Mouse (Mus musculus) lung, embryonic 14.5 days (tissue): ENCODE data around the gene Smim4. TPM values are rescaled to one million over a fixed set of nuclear protein-coding genes. Genes with fewer than 3 reads are reported as not detected.

Experiments used
- ATAC-seq: fragments of 200-750 bp; cut with Nextera tagmentation; 2 replicates; pipeline ENCODE4 v1.8.0; 2017; ENCODE audit warnings: mild to moderate bottlenecking, moderate TSS enrichment, moderate library complexity; ENCODE audit not compliant: insufficient read depth
- DNase-seq: peaks from one replicate; pipeline ENCODE4 v3.0.0-alpha.2; 2015
- H3K27ac ChIP-seq: fragments of 300-500 bp; sonication (generic); 2 replicates; pipeline ENCODE4 v1.5.1; 2014; ENCODE audit warnings: low read depth, mild to moderate bottlenecking, moderate library complexity
- H3K27me3 ChIP-seq: fragments of 300-500 bp; sonication (generic); 2 replicates; pipeline ENCODE4 v1.6.1; 2014; ENCODE audit warnings: low read length, control low read depth; ENCODE audit not compliant: insufficient read depth
- H3K36me3 ChIP-seq: fragments of 300-500 bp; sonication (generic); 2 replicates; pipeline ENCODE4 v1.6.1; 2014; ENCODE audit warnings: control low read depth; ENCODE audit not compliant: insufficient read depth
- H3K4me1 ChIP-seq: fragments of 300-500 bp; sonication (generic); 2 replicates; pipeline ENCODE4 v1.6.1; 2014; ENCODE audit warnings: antibody characterized with exemption, control low read depth; ENCODE audit not compliant: insufficient read depth
- H3K4me2 ChIP-seq: fragments of 300-500 bp; sonication (generic); 2 replicates; pipeline ENCODE4 v1.6.1; 2014; ENCODE audit warnings: mild to moderate bottlenecking
- H3K4me3 ChIP-seq: fragments of 300-500 bp; sonication (generic); 2 replicates; pipeline ENCODE4 v1.5.1; 2014; ENCODE audit warnings: low read depth, low read length
- H3K9ac ChIP-seq: fragments of 300-500 bp; sonication (generic); 2 replicates; pipeline ENCODE4 v1.6.1; 2014
- H3K9me3 ChIP-seq: fragments of 300-500 bp; sonication (generic); 2 replicates; pipeline ENCODE4 v1.6.1; 2016; ENCODE audit warnings: low read depth, low read length, control low read depth
- CTCF ChIP-seq: IDR thresholded peaks from 2 replicates; pipeline ENCODE4 v1.5.1; 2016; ENCODE audit warnings: antibody characterized with exemption, low read depth
- WGBS: fragments of 180-500 bp; shearing (Covaris S2); extraction: QIAGEN DNeasy Blood & Tissue Kit; methylation state at CpG from one replicate; pipeline ENCODE4 v1.1.7; 2014; 5-methylcytosine and 5-hydroxymethylcytosine counted together
- polyA plus RNA-seq: library from polyadenylated mRNA; unstranded; fragments of >200 nt; fragmentation: Nextera tagmentation; extraction: Ambion mirVana; gene quantifications from 2 replicates; pipeline ENCODE4 v1.2.1, GENCODE M21; 2014

The Smim4 gene
- polyA plus RNA-seq, 1 experiment from 2014 or later: 60.9 TPM

DNA sequence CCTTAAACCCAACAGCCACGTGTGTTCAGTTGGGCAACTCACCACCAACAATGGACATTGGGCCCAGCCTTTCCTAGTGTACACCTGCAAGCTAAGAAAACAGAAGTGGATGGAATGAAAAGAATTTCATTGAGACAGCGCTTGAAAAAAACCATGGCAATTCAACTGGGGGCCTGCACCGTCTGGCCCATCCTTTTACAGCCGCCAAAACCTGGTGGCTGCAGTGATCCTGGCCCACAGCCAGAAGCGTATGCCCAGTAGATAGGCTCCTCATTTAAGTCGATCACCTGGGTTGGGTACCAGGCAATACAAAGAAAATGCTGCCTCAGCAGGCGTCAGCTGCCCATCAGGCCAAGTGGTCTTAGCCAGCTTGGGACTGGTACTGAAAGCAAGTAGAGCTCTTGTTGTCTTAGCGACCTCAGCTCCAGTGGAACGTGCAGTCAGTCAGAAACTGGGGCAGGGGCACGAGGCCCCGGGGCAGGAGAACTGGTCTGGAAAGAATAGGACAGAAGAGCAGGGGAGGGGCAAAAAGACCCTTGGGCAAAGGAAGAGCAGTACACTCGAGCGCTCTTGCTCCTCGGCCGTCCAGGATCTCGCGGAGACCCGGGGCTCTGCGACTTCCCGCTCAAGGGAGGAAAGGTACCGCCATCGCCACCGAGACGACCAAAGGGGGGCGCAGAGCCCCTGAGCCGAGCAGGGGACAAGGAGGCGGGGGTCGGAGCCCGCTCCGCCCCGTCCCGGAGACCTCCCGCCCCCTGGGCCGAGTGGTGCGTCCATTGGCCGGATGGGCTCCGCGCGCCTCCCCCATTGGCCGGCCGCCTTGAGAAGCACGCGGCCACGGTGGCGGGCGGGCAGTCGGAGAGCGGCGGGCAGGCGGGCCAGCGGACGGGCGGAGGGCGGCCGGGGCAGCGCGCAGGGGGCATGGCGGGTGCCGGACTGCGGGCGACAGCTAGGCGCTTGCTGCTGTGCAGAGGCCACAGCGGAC, 1.8 kb upstream of the Smim4 start, which contains the start of gene Nt5dc2:
Gene Nt5dc2, plus strand, starts transcription at position 818 of the 985 bp plus-strand sequence.
- peak within 1 kb of the TSS; percentile 92 for H3K9ac ChIP-seq
- H3K4me1 ChIP-seq: peaks cover 28% of the 10 kb centered on the region
- peak; percentile 81 for ATAC-seq
- peak; percentile 37; the same call in 1 of the 2 replicates for TF ChIP-seq CTCF
- no peaks in the 10 kb centered on the region for H3K27me3 ChIP-seq
- H3K27ac ChIP-seq: peak within 1 kb of the TSS; percentile 95
- peak within 1 kb of the TSS; percentile 97 for H3K4me2 ChIP-seq
- WGBS: 4% methylated on average over 62 of the region's 63 CpGs
- peak; percentile 98 for DNase-seq
- H3K36me3 ChIP-seq: peaks cover 28% of the 10 kb centered on the region
- H3K9me3 ChIP-seq: no peaks in the 10 kb centered on the region
- H3K4me3 ChIP-seq: peak within 1 kb of the TSS; percentile 92

DNA sequence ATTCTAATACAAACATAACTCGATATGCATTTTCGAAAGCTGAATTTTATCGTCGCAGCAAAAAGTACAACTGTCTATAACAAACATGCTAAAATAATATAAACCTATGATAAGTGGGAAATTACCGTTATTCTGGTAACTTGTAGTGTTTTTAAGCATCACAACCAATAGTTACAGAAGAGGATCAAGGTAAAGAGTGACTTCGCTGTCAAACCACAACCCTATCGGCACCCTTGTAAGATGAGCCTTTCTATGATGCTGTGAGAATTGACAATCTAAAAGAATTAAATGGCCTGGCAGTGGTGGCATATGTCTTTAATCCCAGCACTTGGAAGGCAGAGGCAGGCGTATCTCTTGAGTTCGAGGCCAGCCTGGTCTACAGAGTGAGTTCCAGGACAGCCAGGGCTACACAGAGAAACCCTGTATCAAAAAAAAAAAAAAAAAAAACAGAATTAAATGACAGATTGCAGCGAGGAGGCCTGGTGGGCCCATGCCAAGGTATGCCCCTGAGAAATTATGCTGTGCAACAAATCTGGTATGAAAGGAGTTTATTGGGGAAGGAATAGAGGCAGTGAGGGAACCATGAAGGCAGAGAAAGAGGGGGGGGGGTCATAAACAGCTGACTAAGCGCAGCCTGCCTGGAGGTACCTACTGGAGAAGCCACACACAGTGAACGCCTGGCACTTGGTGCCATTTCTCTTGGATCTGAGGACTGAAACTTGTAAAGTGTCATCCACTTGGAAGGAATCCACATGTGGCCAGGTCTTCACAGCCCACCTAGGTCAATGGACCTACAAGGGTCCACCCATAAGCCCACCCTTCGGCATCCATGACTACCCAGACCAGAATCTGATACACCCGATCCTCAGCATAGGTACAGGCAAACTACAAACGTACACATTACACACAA, 825 bp upstream of the Smim4 start:
- Histone ChIP-seq H3K4me3 (peak overlapping the region; percentile 92), H3K4me1 (peaks cover 29% of the 10 kb centered on the region), H3K9me3 (no peaks in the 10 kb centered on the region), H3K27ac (peak overlapping the region; percentile 95), H3K4me2 (peak overlapping the region; percentile 97), H3K36me3 (peaks cover 21% of the 10 kb centered on the region), H3K27me3 (no peaks in the 10 kb centered on the region), H3K9ac (no peak overlapping the region)
- 63% methylated on average over 15 of the region's 15 CpGs for WGBS
- no peak for TF ChIP-seq CTCF
- DNase-seq (no peak), ATAC-seq (no peak)

DNA sequence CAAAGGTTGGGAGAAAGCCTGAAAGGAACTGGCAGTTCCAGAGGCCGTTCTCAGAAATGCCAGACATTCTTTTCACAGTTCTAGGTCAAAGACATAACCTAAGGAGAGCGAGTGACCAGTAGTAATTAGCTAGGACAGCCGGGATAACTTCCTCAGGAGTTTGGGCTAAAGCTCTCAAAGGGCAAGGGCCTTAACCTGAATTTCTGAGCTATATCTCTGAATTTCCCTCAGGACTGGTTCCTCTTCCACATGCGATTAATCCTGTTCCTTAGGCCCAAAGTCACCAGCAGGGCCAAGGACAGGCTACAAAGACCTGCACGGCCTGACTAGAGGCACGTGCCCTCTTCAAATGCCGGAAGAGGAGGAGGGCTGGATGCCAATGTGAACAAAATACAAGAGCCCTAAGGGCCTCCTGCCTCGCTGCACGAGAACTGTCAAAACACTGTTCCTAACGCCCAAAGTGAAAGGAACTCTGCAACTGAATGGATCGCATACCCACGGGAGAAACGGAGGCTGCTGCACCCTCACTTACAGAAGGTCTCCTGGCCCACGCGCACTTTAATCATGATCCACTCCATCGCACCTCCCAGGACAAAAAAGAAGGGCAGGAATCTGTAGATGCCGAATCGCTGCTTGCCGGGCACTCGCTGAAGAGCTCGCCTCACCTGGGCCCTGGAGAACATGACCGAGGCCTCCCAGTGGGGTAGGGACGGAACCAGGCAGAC, 493 bp downstream of the Smim4 start:
- Histone ChIP-seq H3K27ac (peak overlapping the region; percentile 88), H3K9me3 (no peaks in the 10 kb centered on the region), H3K36me3 (peaks cover 15% of the 10 kb centered on the region), H3K4me2 (peak overlapping the region; percentile 64), H3K4me3 (peak overlapping the region; percentile 76), H3K9ac (peak overlapping the region; percentile 84), H3K27me3 (no peaks in the 10 kb centered on the region), H3K4me1 (peaks cover 28% of the 10 kb centered on the region)
- TF ChIP-seq CTCF: no peak
- ATAC-seq: peak; percentile 6; the same call in 1 of the 2 replicates
- WGBS: under 1% methylated on average over 23 of the region's 23 CpGs
- peak; percentile 79 for DNase-seq

DNA sequence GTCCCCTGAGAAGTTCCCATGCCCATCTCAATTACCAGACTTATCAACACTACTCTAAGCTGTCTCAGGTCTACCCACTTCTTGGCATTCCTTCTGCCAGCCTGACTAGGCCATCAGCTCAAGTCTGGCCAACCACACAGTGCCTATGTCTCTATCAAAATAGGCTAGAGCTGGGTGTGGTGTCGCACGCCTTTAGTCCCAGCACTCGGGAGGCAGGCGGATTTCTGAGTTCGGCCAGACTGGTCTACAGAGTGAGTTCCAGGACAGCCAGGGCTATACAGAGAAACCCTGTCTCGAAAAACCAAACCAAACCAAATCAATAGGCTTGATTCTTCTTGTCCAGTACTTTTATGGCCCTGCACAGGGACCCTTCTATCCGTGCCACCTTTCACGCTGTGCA, 1.9 kb downstream of the Smim4 start:
- no peak overlapping the region; the same call in 1 of the 2 replicates for H3K9ac ChIP-seq
- H3K4me3 ChIP-seq: no peak overlapping the region
- peaks cover 14% of the 10 kb centered on the region for H3K4me1 ChIP-seq
- 94% methylated on average over 8 of the region's 8 CpGs for WGBS
- H3K9me3 ChIP-seq: no peaks in the 10 kb centered on the region
- H3K27ac ChIP-seq: no peak overlapping the region
- TF ChIP-seq CTCF: no peak
- no peaks in the 10 kb centered on the region for H3K27me3 ChIP-seq
- H3K36me3 ChIP-seq: peaks cover 26% of the 10 kb centered on the region
- DNase-seq (no peak), ATAC-seq (no peak)
- peak overlapping the region; percentile 52 for H3K4me2 ChIP-seq

DNA sequence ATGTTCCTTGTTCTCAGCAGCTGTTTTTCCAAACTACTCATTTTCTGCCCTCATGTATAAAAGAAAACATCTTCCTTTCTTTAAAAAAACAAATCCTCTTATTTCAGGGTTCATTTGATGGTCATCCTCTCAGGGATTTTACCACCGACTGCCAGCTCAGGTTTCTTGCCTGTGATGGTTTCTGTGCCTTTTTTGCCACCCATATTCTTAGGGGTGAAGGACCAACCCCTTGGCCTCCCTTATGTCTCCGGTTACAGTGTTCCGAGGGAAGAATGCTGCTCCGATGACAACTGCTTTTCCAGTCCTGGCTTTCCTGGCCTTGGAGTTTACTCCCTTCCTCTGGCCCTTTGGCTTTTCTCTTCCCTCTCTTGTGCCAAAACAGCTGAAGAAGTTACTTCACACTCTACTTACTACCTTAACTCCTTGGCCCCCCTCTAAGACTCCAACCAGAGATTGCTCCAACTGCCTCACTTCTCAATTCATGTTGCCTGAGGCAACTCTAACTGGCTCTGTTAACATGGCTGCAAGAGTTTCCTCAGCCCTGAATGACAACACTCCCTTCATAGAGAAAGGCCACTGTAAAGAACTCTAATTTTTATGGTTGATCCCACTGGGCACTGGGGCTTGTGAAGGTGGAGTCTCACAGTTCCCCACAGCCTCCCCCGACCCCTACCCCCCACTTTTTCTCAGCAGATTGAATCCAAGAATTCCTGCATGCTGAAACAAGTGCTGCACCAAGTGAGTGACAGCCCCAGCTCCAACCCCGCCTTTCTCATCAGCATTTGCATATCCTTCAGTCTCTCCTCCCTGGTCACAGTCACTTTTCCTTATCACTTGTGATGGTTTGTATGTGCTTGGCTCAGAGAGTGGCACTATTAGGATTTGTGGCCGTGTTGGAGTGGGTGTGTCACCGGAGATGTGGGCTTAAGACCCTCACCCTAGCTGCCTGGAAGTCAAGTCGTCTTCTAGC, 3.4 kb downstream of the Smim4 start:
- H3K9ac ChIP-seq: 0 out of 2 replicates have a peak overlapping the region, but pooled peaks have one; percentile 0
- no peak overlapping the region for H3K4me3 ChIP-seq
- H3K36me3 ChIP-seq: peaks cover 34% of the 10 kb centered on the region
- peaks cover 12% of the 10 kb centered on the region for H3K4me1 ChIP-seq
- 44% methylated on average over 9 of the region's 9 CpGs for WGBS
- ATAC-seq: no peak
- no peaks in the 10 kb centered on the region for H3K9me3 ChIP-seq
- H3K27me3 ChIP-seq: no peaks in the 10 kb centered on the region
- DNase-seq: no peak
- peak overlapping the region; percentile 22; the same call in 1 of the 2 replicates for H3K27ac ChIP-seq
- peak overlapping the region; percentile 1; the same call in 1 of the 2 replicates for H3K4me2 ChIP-seq
- TF ChIP-seq CTCF: no peak
